Mouse (Mus musculus): ENCODE results near the gene Kdelc1.

DNA sequence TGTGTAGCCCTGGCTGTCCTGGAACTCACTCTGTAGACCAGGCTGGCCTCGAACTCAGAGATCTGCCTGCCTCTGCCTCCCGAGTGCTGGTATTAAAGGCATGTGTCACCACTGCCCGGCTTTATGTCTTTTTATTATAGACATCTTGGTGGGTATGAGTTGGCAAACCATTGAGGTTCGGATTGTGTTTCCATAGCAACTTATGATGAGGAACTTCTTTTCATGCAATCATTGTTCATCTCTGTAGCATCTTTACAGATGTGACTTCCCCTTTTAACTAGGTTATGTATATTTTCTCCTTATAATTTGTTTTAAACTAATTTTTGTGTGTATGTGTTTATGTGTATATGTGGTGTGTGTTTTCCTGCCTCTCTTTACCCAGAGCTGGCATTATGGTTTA lies 7.0 kb upstream of the Kdelc1 start:
- TF ChIP-seq POLR2A (IDR thresholded peaks at IDR 0.05; ENCODE audit: borderline replicate concordance, extremely low read depth, low read depth, low read length) = no peak
- no peak for TF ChIP-seq CTCF (IDR thresholded peaks at IDR 0.05; ENCODE audit: insufficient read depth, low read length)

Measured in lung, adult 2 months (tissue).